Mouse (Mus musculus) cerebellum, adult 11-12 months (tissue): ENCODE measurements around the gene Pctp.

Source experiments
- DNase-seq: peaks from one replicate; pipeline ENCODE4 v3.0.0; 2022

Pctp gene

GRCm38 (mm10) chr11:90006111-90006510 is 3.4 kb upstream of the Pctp start:
- no peak for DNase-seq

GRCm38 (mm10) chr11:90003386-90003785 is 692 bp upstream of the Pctp start:
- DNase-seq = no peak

- DNase-seq = no peak
Measured at GRCm38 (mm10) chr11:90002987-90003348, 274 bp upstream of the Pctp start.

GRCm38 (mm10) chr11:90001396-90002230 is 1.1 kb downstream of the Pctp start:
- DNase-seq = no peak

- DNase-seq = no peak
Measured at GRCm38 (mm10) chr11:90000666-90001065, 2.0 kb downstream of the Pctp start.

GRCm38 (mm10) chr11:89998996-89999770 is 3.5 kb downstream of the Pctp start:
- no peak for DNase-seq

DNA sequence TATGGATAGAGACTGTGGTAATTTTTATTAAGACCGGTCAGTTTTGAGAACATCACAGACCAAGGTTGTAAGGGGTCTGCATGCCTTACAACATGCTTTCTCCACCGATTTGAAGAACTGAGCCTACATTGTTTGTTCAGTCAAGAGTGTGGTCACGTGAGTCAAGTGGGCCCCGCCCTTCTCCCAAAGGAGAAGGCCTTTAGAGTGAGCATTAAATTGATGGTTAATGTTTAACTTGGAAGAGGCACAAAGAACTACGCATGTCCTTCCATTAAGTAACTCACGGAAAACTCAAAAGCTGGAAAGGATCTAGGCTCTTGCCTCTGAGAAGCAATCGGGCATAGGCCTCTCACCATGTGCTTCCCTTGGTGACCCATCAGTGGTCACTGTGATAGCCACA is 5.8 kb downstream of the Pctp start:
- no peak for DNase-seq

DNA sequence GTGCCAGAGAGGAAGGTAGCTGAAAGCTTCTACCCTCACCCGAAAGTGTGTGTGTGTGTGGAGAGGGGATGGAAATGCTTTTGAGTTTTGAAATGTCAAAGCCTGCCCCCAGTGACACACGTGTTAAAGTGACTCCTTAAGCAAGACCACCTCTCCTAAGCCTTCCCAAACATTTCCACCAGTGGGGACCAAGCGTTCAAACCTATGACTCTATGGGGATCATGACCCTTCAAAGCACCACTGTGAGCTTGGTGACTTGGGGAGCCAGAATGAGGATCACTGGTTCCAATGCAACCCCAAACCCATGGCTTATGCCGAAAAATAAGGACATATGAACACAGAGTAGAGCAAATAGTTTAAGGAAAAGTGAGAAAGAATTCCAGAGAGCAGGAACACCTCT is 6.3 kb downstream of the Pctp start:
- DNase-seq = no peak

DNA sequence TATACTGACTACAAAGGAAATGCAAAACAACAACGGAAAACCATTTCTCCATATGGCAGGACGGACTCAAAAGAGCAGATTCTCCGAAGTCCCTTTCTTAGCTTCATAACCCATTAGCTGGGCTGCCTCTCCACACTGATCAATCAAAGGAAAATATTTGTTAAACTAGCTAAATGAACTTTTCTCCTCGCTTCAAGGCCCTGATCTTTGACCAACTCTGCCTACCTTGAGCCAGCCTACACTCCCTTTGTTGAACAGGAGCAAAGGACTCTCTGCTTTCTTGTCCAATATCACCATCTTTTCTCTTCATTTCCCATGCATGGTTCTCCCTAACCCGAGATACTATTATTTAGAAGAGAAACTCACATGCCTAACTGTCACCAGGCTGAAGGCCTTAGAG is 7.1 kb downstream of the Pctp start:
- DNase-seq = no peak

DNA sequence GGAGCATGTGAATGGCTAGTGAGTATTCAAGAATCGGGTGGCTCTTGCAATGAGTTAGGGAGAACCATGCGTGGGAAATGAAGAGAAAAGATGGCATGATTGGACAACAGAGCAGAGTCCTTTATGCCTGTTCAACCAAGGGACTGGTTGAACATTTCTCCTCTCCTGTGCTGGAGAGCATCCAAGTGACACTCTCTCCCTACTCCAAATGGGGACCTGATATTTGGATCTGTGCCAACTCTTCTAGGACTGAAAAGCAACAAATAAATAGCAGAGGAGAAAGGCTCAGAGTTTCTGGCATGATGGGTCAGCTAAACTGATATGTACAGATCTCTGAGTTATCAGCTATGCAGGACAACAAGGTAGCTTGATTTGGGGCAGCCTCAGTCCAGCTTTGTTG is 8.0 kb downstream of the Pctp start:
- DNase-seq = no peak

DNA sequence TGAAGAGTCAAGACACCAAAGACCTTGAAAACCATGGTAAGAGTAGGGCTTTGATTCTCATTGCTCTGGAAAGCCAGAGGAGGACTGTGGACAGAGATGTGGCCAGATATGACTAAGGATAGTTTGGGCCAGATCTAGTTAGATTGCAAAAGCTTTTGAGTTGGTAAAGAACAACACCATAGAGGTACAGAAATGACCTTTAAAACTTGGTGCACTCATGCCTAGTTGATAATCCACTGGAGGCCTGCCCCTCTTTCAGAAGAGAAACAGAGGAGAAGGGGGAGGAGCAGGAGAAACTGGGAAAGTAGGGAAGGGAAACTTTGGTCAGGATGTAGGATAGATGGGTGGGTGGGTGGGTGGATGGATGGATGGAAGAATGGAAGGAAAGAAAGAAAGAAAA is 11.0 kb downstream of the Pctp start:
- no peak for DNase-seq

- no peak for DNase-seq
Measured at GRCm38 (mm10) chr11:89988936-89989589, 13.6 kb downstream of the Pctp start.

DNA sequence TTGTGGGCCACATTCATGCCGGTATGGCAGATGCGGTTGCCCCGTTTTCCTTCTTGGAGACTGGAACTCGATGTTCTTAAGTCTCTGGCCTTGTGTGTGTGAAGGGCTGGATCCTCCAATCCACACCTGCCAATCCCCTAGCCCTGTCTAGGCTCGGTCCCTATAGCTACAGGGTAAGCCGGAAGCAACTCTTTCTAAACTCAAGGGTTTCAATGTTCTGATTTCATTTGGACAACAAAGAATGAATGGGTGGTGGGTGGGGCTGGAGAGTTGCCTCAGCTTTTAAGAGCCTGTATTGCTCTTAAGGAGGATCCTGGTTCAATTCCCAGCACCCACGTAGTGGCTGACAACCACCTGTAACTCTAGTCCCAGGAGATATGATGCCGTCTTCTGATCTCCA is 16.2 kb downstream of the Pctp start:
- no peak for DNase-seq

DNA sequence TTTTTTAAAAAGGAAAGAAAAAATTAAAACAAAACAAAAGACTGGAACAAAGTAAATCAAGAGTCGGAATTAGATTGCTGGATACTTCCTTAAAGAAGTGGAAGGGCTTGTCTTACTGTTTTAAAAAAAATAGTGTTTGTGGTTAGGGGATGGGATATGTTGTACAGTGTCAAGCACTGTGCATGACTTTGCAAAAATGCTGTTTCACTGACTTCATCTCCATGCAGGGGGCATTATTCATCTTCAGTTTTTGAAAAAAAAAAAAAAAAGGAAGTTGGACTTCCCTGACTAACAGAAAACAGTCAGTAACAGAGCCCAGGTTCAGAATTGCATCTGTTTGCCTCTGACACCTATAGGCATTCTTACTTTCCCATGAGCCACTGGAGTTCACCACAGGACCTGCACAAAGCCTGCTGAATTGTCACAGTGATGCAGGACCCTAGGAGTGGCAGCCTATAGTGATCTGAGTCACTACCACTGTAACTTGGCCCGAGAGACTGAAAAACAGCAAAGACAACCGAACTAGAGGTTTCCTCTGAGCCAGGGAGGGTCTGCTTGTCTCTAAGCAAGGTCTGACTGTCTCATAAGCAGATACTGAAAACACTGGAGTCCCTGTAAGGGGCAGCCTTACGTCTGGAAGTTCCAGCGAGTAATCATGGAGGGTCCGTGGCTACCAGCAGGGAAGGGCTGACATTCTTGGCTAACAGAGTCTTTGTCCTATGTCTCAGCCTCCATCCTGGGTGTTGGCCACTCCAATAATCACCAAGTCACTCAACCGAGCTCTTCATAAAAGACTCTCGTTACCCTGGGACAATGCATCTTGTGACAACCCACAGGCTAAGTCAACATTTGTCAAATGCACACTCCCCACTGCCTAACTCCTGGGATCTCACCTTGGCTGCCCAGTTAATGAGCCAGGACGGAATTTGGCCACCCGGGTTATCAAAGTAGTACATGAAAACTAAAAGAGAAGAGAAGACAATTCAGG is 17.2 kb downstream of the Pctp start:
- no peak for DNase-seq

- DNase-seq = no peak
Measured at GRCm38 (mm10) chr11:89984436-89984835, 18.3 kb downstream of the Pctp start.

- DNase-seq = no peak
Measured at GRCm38 (mm10) chr11:89982918-89983317, 19.8 kb downstream of the Pctp start.

- DNase-seq = no peak
Measured at GRCm38 (mm10) chr11:89980106-89980505, 22.6 kb downstream of the Pctp start.

- no peak for DNase-seq
Measured at GRCm38 (mm10) chr11:89978914-89979818, 23.5 kb downstream of the Pctp start.

DNA sequence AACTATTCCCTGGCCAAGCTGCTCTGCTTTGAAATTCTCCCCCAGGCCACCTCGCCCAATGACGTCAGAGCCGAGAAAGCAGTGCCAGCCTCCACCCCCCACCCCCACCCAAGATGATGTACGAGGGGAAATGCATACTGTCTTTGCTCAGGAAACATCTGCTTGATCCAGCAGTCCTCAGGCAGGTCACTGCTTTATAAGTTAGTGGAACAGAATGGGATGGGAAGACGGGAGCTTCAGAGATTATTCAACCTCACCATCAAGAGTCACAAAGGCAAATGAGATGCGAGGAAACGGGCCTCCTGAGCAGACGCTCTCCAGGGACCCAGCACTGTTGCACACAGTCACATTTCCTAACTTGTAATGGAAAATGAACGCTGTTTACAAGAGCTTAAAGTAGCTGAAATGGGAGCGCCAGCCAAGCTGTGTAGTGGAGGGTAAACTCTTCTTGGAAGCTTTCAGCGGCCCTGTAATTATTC is 24.3 kb downstream of the Pctp start:
- no peak for DNase-seq

- no peak for DNase-seq
Measured at GRCm38 (mm10) chr11:89977746-89978352, 24.8 kb downstream of the Pctp start.

GRCm38 (mm10) chr11:89976361-89976760 is 26.3 kb downstream of the Pctp start:
- no peak for DNase-seq
